Mouse (Mus musculus): ENCODE results near the gene Piga.

DNA sequence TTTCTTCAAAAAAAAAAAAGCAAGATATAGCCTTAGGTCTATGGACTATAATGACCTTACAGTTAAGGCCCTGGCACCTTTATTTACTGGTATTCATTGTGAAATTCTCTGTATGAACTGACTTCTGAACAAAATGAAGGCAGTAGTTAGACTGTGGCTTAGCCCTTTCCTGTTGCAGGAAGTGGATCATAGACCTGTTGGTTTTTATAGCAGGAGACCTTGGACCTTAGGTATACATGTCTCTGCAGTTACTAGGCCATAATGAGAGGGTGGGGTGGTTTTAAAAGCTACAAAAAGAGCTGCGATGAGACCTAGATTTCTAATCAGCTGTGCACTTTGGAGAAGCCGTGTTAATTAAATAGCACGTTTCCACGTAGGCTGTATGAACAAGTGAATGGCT lies 7.7 kb downstream of the Piga start:
- TF ChIP-seq CTCF (IDR thresholded peaks at IDR 0.05; ENCODE audit: insufficient read depth, low read depth, low read length), result no peak
- TF ChIP-seq POLR2A (IDR thresholded peaks at IDR 0.05; ENCODE audit: insufficient read depth, low read depth, low read length), result no peak

Data from olfactory bulb, adult 2 months (tissue).